Mouse (Mus musculus) heart, embryonic 11.5 days (tissue): ENCODE measurements around the gene Lrrc4. TPM values are rescaled to one million over a fixed set of nuclear protein-coding genes. Genes with fewer than 3 reads are reported as not detected.

Experiments used
- ATAC-seq: fragments of 200-750 bp; cut with Nextera tagmentation; replicated peaks from 2 replicates; pipeline ENCODE4 v1.8.0; 2017; ENCODE audit warnings: moderate library complexity; ENCODE audit not compliant: insufficient number of reproducible peaks, low FRiP score, low TSS enrichment
- H3K27ac ChIP-seq: fragments of 300-500 bp; sonication (generic); 2 replicates; pipeline ENCODE4 v1.5.1; 2014; ENCODE audit warnings: mild to moderate bottlenecking, low read depth, low read length
- H3K27me3 ChIP-seq: fragments of 300-500 bp; sonication (generic); 2 replicates; pipeline ENCODE4 v1.6.1; 2014; ENCODE audit warnings: mild to moderate bottlenecking, low read length, mixed read lengths; ENCODE audit not compliant: control insufficient read depth, insufficient read depth
- H3K36me3 ChIP-seq: fragments of 300-500 bp; sonication (generic); 2 replicates; pipeline ENCODE4 v1.6.1; 2014; ENCODE audit warnings: mild to moderate bottlenecking, low read length, moderate library complexity, mixed read lengths; ENCODE audit not compliant: control insufficient read depth, insufficient read depth
- H3K4me1 ChIP-seq: fragments of 300-500 bp; sonication (generic); 2 replicates; pipeline ENCODE4 v1.6.1; 2014; ENCODE audit warnings: low read length; ENCODE audit not compliant: control insufficient read depth, insufficient read depth
- H3K4me2 ChIP-seq: fragments of 300-500 bp; sonication (generic); 2 replicates; pipeline ENCODE4 v1.6.1; 2014; ENCODE audit warnings: mild to moderate bottlenecking, moderate library complexity
- H3K4me3 ChIP-seq: fragments of 300-500 bp; sonication (generic); 2 replicates; pipeline ENCODE4 v1.5.1; 2014; ENCODE audit warnings: low read depth, low read length
- H3K9ac ChIP-seq: fragments of 300-500 bp; sonication (generic); 2 replicates; pipeline ENCODE4 v1.6.1; 2014; ENCODE audit warnings: mild to moderate bottlenecking, low read depth, low read length, moderate library complexity
- H3K9me3 ChIP-seq: fragments of 300-500 bp; sonication (generic); replicated peaks from 2 replicates; pipeline ENCODE4 v1.6.1; 2016; ENCODE audit warnings: low read length; ENCODE audit not compliant: control insufficient read depth
- WGBS: fragments of 180-500 bp; shearing (Covaris S2); extraction: QIAGEN DNeasy Blood & Tissue Kit; methylation state at CpG from one replicate; pipeline ENCODE4 v1.1.7; 2014; ENCODE audit not compliant: insufficient replicate concordance; 5-methylcytosine and 5-hydroxymethylcytosine counted together
- polyA plus RNA-seq: library from polyadenylated mRNA; unstranded; fragments of >200 nt; fragmentation: Nextera tagmentation; extraction: Ambion mirVana; gene quantifications from 2 replicates; pipeline ENCODE4 v1.2.1, GENCODE M21; 2014

The Lrrc4 gene
- polyA plus RNA-seq, 1 experiment from 2014 or later = 1.1 TPM

GRCm38 (mm10) chr6:28762132-28762775 is 69.3 kb downstream of the Lrrc4 start:
- no peaks in the 10 kb centered on the region for H3K9me3 ChIP-seq
- H3K36me3 ChIP-seq = no peaks in the 10 kb centered on the region; the same call in 1 of the 2 replicates
- H3K27me3 ChIP-seq = no peaks in the 10 kb centered on the region
- 42% methylated on average over 5 of the region's 5 CpGs for WGBS
- H3K9ac ChIP-seq = no peak overlapping the region
- no peak for ATAC-seq
- peaks cover 3% of the 10 kb centered on the region for H3K4me1 ChIP-seq
- H3K4me3 ChIP-seq = no peak overlapping the region
- no peak overlapping the region for H3K27ac ChIP-seq
- H3K4me2 ChIP-seq = no peak overlapping the region

- Histone ChIP-seq H3K27me3 (no peaks in the 10 kb centered on the region), H3K4me2 (no peak overlapping the region), H3K4me3 (no peak overlapping the region), H3K36me3 (no peaks in the 10 kb centered on the region; the same call in 1 of the 2 replicates), H3K27ac (no peak overlapping the region), H3K9ac (no peak overlapping the region), H3K9me3 (no peaks in the 10 kb centered on the region), H3K4me1 (peaks cover 3% of the 10 kb centered on the region)
- 61% methylated on average over 3 of the region's 3 CpGs for WGBS
- no peak for ATAC-seq
Observed at GRCm38 (mm10) chr6:28761728-28762127, 69.8 kb downstream of the Lrrc4 start.

- H3K36me3 ChIP-seq = no peaks in the 10 kb centered on the region
- WGBS = 81% methylated on average over 4 of the region's 4 CpGs
- no peak overlapping the region for H3K27ac ChIP-seq
- H3K4me1 ChIP-seq = peaks cover 3% of the 10 kb centered on the region; the same call in 1 of the 2 replicates
- no peaks in the 10 kb centered on the region for H3K27me3 ChIP-seq
- ATAC-seq = no peak
- H3K4me2 ChIP-seq = no peak overlapping the region
- H3K4me3 ChIP-seq = no peak overlapping the region
- H3K9me3 ChIP-seq = no peaks in the 10 kb centered on the region
- H3K9ac ChIP-seq = no peak overlapping the region
Observed at GRCm38 (mm10) chr6:28758293-28758692, 73.3 kb downstream of the Lrrc4 start.

DNA sequence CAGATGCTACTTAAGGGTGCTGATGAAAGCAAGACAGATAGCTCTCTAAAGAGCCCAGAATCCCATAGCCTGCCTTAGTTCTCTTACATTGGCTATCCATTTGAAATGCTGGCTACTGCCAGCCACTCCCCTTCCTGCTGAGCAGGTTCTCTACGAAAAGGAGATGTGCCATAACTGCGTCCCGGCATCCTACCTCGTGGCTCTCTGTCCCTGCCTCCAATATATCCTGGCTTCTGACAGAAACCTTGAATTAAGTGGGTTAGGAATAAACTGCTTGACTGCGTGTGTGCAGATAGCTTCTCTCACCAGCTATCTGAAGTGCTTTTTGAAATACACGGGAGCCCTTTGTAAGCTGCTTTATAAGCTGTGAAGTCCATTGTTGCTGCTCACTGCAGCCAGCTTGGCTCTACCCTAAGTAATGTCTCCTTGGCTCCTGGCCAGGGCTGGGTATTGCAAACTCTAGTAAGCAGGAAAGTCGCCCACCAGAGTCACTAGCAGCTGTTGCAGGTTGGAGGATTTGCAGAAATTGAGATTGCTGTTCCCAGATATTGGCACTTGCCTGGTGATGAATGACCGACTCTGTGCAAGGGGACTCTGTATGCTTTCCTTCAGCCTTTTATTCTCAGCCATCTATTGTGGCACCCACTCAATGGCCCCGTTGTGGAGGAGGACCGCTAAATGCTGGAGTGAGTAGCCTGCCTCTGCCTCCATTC is 75.1 kb downstream of the Lrrc4 start:
- 68% methylated on average over 10 of the region's 10 CpGs for WGBS
- Histone ChIP-seq H3K4me1 (peaks cover 3% of the 10 kb centered on the region; the same call in 1 of the 2 replicates), H3K27me3 (no peaks in the 10 kb centered on the region), H3K9me3 (no peaks in the 10 kb centered on the region), H3K27ac (no peak overlapping the region), H3K9ac (no peak overlapping the region), H3K4me2 (no peak overlapping the region), H3K4me3 (no peak overlapping the region), H3K36me3 (no peaks in the 10 kb centered on the region)
- no peak for ATAC-seq

DNA sequence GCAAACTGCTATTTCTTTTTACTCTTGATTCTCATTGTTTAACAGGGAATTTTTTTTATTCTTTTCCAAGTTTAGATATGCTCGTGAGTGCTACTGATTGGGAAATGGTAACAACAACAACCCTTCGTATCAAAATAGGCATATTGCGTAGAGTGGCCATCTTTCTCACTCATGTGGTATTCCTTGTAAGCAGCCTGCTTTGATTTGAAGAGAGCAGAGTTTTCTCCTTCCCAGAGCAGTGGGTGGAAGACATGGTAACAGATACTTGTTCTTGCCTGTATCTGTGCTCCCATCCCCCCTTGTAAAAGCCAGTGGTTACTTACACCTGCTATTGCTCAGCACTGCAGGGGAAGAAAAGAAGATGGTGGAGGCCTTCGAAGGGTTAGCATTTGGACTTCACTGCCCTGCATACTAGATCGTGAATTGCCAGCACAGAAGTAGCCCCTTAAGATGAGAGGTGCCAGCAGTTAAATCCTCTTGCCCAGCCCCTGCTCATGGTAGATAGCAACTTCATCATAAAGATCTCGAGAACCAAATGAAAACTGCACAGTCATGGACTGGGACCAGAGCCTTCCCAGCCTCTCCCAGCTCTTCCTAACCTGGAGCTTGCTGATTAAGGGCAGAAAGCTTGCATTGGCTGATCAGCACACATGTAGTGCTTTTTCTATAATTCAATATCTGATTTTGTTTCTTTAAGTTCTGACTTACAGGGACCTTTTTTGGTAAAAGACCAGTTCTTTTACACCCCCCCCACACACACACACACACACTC is 77.2 kb downstream of the Lrrc4 start:
- H3K27ac ChIP-seq = no peak overlapping the region
- H3K36me3 ChIP-seq = no peaks in the 10 kb centered on the region
- no peak overlapping the region for H3K4me2 ChIP-seq
- H3K4me3 ChIP-seq = no peak overlapping the region
- H3K9me3 ChIP-seq = no peaks in the 10 kb centered on the region
- WGBS = 87% methylated on average over 6 of the region's 6 CpGs
- no peak overlapping the region for H3K9ac ChIP-seq
- H3K27me3 ChIP-seq = no peaks in the 10 kb centered on the region
- no peaks in the 10 kb centered on the region; the same call in 1 of the 2 replicates for H3K4me1 ChIP-seq
- ATAC-seq = no peak

GRCm38 (mm10) chr6:28753681-28754080 is 77.9 kb downstream of the Lrrc4 start:
- Histone ChIP-seq H3K27ac (no peak overlapping the region), H3K9me3 (no peaks in the 10 kb centered on the region), H3K4me3 (no peak overlapping the region), H3K27me3 (no peaks in the 10 kb centered on the region), H3K9ac (no peak overlapping the region), H3K36me3 (no peaks in the 10 kb centered on the region), H3K4me1 (no peaks in the 10 kb centered on the region; the same call in 1 of the 2 replicates), H3K4me2 (no peak overlapping the region)
- no peak for ATAC-seq
- WGBS = 91% methylated on average over 5 of the region's 5 CpGs

GRCm38 (mm10) chr6:28753217-28753616 is 78.3 kb downstream of the Lrrc4 start:
- WGBS = 96% methylated on average over 5 of the region's 5 CpGs
- Histone ChIP-seq H3K36me3 (no peaks in the 10 kb centered on the region), H3K9ac (no peak overlapping the region), H3K4me2 (no peak overlapping the region), H3K27me3 (no peaks in the 10 kb centered on the region), H3K9me3 (no peaks in the 10 kb centered on the region), H3K27ac (no peak overlapping the region), H3K4me1 (peaks cover 1% of the 10 kb centered on the region), H3K4me3 (no peak overlapping the region)
- no peak for ATAC-seq

- Histone ChIP-seq H3K27ac (no peak overlapping the region), H3K4me2 (no peak overlapping the region), H3K9me3 (no peaks in the 10 kb centered on the region), H3K4me1 (peaks cover 5% of the 10 kb centered on the region), H3K4me3 (no peak overlapping the region), H3K36me3 (0 out of 2 replicates have a peak, but pooled peaks cover 4% of the 10 kb centered on the region), H3K27me3 (no peaks in the 10 kb centered on the region), H3K9ac (no peak overlapping the region)
- no peak for ATAC-seq
- 77% methylated on average over 3 of the region's 3 CpGs for WGBS
Observed at GRCm38 (mm10) chr6:28751186-28751585, 80.4 kb downstream of the Lrrc4 start.
